Mouse (Mus musculus) activated CD4-positive, CD25-positive, alpha-beta regulatory T cell (primary cell): ENCODE results near the gene 5031439G07Rik. TPM values are rescaled to one million over a fixed set of nuclear protein-coding genes. Genes with fewer than 3 reads are reported as not detected.

Experiments used
- polyA plus RNA-seq, 2 experiments: library from polyadenylated mRNA; unstranded; fragments of 100-300 nt; shearing (Covaris generic); gene quantifications; one replicate each; pipeline ENCODE4 v1.2.1; 2017

Gene 5031439G07Rik
- 10 to 100 TPM in 1 of 2 experiments, 1 to 10 TPM in 1; 7.6 to 13.1 TPM for polyA plus RNA-seq

DNA sequence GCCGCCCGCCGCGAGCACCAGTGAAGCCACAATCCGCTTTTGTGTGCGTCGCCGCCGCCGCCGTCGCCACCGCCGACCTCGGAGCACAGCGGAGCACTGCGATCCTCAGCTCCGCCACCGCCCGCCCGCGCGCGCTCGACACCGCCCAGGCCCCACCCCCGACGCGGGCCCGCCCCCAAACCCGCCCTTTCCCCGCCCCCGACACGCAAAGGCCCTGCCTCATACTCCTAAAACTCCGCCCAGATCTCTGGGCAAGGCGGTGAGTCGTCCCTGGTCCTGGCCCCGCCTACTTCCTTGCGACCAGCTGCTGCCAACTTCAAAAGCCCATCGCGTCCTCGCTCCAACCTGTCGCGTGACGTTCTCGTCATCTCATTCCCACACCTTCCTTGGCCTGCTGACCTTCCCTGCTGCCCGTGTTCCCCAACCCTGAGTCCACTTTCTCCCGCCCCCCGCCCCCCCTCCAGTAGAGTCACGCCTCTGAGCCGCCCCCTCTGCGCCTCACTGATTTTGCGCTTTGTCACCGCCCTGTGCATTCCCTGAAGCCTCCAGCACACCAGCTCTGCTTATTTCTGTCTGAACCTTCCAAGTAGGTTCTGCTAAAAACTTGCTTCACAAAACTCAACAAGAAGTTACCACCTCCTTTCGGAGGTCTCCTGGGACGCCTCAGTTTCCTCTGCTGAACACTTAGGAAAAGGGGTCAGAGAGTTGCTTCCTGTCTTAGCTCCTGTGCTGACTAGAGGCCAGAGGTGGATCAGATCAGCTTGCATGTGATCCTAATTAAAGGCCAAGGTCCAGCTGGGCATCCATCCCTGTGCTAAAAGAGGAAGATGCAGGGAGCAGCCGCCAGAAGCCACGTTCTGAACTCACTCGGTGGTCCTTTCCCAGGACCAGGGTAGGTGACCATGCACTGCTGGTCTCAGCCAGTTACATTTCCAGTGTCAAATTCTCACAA, at the start of gene 5031439G07Rik:
Gene 5031439G07Rik, minus strand, starts transcription at position 678 of the 952 bp plus-strand sequence.

DNA sequence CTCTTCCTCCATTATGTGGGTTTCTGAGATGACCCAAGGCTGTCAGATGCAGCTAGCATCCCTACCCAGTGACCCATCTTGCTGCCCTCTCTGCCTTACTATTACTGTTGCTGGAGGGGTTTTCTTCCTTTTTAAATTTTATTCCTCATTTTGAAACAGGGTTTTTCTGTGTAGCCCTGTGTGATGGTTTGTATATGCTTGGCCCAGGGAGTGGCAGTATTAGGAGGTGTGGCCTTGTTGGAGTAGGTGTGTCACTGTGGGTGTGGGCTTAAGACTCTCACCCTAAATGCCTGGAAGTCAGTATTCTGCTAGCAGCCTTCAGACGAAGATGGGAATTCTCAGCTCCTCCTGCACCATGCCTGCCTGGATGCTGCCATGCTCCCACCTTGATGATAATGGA, 40.3 kb upstream of the 5031439G07Rik start, which contains the start of gene Fam118a:
Gene Fam118a, plus strand, starts transcription at position 301 of the 400 bp plus-strand sequence.

DNA sequence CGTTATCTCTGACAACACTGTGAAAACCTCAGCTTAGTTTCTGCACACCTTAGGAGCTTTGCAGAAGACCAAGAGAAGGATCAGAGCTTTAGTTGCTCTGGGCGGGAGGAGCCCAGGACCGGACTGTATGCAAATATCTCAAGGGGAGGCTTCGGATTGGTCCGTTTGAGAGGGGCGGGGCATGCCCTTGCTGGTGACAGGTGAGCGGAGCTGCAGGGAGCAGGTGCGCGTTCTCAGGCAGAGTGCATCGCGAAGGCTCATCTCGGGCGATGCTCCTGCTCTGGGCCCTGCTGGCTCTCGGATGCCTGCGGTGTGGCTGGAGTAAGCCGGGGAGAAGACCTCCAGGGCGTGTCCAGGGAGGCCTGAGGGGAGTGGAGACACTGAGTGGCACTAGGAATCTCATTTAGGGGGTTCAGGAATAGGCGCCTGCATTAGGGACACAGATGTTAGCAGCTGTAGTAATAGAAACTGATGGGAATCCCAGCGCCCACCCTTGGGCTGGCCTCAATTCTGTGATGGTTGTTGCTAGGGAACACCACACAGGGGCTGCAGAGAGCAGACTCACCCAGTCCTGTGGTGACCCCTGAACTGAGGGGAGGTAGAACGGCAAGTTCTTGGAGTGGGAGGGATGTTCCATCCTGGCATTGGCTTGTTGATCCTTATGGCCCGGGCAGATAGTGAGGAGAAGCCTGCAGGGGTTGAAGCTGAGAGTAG, 28.8 kb upstream of the 5031439G07Rik start, which contains the start of gene Upk3a:
Gene Upk3a, plus strand, starts transcription at position 191 of the 714 bp plus-strand sequence.

DNA sequence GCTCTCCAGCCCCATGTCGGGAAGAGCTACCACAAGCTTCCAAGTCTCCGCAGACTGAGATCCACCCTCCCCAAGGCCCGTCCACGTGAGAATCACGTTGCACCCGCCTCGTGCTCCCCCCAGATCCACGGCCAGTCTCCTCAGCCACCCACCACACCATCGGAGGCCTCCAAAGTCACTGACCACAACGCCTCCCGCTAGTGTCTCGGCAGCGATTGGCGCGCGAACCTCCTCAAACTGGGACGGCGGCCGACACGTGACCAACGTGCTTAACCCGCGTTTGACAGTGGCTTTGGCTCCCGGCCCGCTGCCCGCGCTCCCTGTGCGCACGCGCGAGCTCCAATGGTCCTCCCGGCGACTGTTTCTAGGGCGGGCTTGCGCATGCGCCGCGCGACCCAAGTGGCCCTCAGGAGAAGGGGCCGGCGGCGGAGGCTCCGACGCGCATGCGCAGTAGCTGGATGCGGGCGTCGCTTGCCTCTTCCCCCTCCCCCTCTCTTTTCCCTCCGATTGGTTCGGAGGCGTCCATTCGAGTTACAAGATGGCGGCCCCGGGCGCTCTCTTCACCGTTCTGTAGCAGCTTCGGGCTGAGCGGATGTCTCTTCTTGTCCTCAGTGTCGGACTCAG, 65.4 kb downstream of the 5031439G07Rik start, which contains the start of gene Nup50:
Gene Nup50, plus strand, starts transcription at position 528 of the 624 bp plus-strand sequence.

DNA sequence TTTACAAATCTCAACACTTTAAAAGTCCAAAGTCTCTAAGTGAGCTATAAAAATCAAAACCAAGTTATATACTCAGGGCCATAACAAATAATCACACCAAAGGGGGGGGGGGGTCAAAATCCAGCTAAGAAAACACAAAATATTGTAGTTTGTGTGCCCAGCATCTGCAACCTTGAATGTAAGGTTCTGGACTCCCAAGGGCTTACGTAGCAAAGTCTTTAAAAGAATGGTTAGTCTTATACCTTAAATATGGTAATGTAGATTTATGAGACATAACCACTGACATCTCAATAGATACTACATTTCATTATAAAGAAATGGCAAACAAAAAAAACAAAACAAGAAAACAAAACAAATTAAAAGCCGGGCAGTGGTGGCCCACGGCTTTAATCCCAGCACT, 68.4 kb downstream of the 5031439G07Rik start, which contains the start of gene Gm29666:
Gene Gm29666, minus strand, starts transcription at position 101 of the 400 bp plus-strand sequence.

Other genes with a start within 250 kb of the 5031439G07Rik start
- 1 to 10 TPM in 1 of 2 experiments, under 1 TPM in 1; 0.16 to 2.5 TPM for gene Phf21b, start 132.5 kb downstream of the 5031439G07Rik start, polyA plus RNA-seq
- gene Gm29666, start 68.5 kb downstream of the 5031439G07Rik start, polyA plus RNA-seq = under 1 TPM; 0.21 to 0.23 TPM
- gene Nup50, start 65.1 kb downstream of the 5031439G07Rik start, polyA plus RNA-seq = 10 to 100 TPM; 45.3 to 58.9 TPM
- gene Upk3a, start 28.6 kb upstream of the 5031439G07Rik start, polyA plus RNA-seq = not detected
- gene Fam118a, start 40.4 kb upstream of the 5031439G07Rik start, polyA plus RNA-seq = 10 to 100 TPM; 28.6 to 39.2 TPM
- gene Smc1b, start 143.4 kb upstream of the 5031439G07Rik start, polyA plus RNA-seq = under 1 TPM in 1 of 2 experiments, not detected in 1; 0.14 TPM
- gene Ribc2, start 143.5 kb upstream of the 5031439G07Rik start, polyA plus RNA-seq = not detected
- gene Fbln1, start 217.4 kb upstream of the 5031439G07Rik start, polyA plus RNA-seq = 1 to 10 TPM; 1.8 to 4.9 TPM